Mouse (Mus musculus) kidney, adult 2 months (tissue): ENCODE measurements around the gene Trpc2.

Experiments used
- CTCF ChIP-seq: fragments of 200-500 bp; conservative IDR thresholded peaks from 2 replicates; pipeline ENCODE4 v1.5.1; 2011; ENCODE audit warnings: low read depth, mild to moderate bottlenecking, control low read depth, low read length, moderate library complexity, mixed read lengths; ENCODE audit not compliant: insufficient read depth, insufficient read length
- POLR2A ChIP-seq: fragments of 200-500 bp; IDR thresholded peaks from one replicate; pipeline ENCODE4 v1.6.1; 2011; ENCODE audit warnings: low read depth, low read length, control low read depth

DNA sequence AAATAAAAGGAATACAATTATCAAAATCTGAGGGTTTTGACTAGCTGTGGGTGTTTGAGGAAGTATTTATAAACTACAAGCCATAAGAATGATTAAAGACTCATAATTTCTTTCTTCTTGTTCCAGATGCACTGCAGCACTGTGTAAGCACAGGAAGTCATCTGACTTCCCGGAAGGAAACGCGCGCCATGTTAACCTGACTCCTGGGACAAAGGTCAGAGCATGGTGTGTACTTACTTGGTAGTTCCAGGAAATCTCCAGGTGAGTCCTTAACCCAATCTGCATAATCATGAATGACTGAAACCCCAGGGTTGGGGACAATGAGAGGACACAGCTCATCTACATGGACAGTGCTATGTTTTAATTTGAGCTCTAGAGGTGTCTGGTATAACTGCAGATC is 49.5 kb downstream of the Trpc2 start:
- TF ChIP-seq CTCF (no peak), POLR2A (no peak)
